Mouse (Mus musculus) CH12.LX (cell line): ENCODE results near the gene Ints4. TPM values are rescaled to one million over a fixed set of nuclear protein-coding genes. Genes with fewer than 3 reads are reported as not detected.

Experiments
- DNase-seq: peaks from one replicate; pipeline ENCODE4 v3.0.0-alpha.2; 2013; ENCODE audit errors: extremely low read depth
- H3K27ac ChIP-seq: 2 replicates; pipeline ENCODE4 v1.5.1; 2012; ENCODE audit warnings: low read depth, mild to moderate bottlenecking, control low read depth, moderate library complexity; ENCODE audit not compliant: insufficient read depth
- H3K27me3 ChIP-seq: replicated peaks from 2 replicates; pipeline ENCODE3; 2012; ENCODE audit warnings: inconsistent platforms
- H3K36me3 ChIP-seq, 2 experiments: replicated peaks in 1 of 2; 2 replicates each; pipeline versions ENCODE3 to v1.6.1; 2012; ENCODE audit warnings: inconsistent platforms in 1 of 2, low read length in 1 of 2, mild to moderate bottlenecking in 1 of 2, mixed read lengths in 1 of 2, moderate library complexity in 1 of 2; ENCODE audit not compliant: control insufficient read depth in 1 of 2, insufficient read depth in 1 of 2
- H3K4me1 ChIP-seq, 2 experiments: 2 replicates each; pipeline ENCODE4 v1.6.1; 2012; ENCODE audit warnings: inconsistent platforms in 1 of 2, moderate library complexity in 1 of 2; ENCODE audit not compliant: insufficient read depth in 2 of 2, control insufficient read depth in 1 of 2
- H3K4me2 ChIP-seq: 2 replicates; pipeline ENCODE4 v1.6.1; 2012; ENCODE audit warnings: low read depth, mild to moderate bottlenecking, control low read depth; ENCODE audit not compliant: poor library complexity, insufficient read depth, severe bottlenecking
- H3K4me3 ChIP-seq, 3 experiments: fragments of 150-350 bp in 1 of 3; sonication (generic) in 1 of 3; replicated peaks in 1 of 3; 2 replicates each; pipeline versions ENCODE3 to v1.5.1; 2011 to 2012; ENCODE audit warnings: low read depth in 2 of 3, low read length in 2 of 3, mild to moderate bottlenecking in 2 of 3, moderate library complexity in 2 of 3, control low read depth in 1 of 3, improper control_type of control experiment in 1 of 3, inconsistent platforms in 1 of 3, mixed read lengths in 1 of 3; ENCODE audit not compliant: poor library complexity in 1 of 3
- H3K79me2 ChIP-seq: replicated peaks from 2 replicates; pipeline ENCODE4 v1.6.1; 2012; ENCODE audit warnings: mild to moderate bottlenecking, moderate library complexity; ENCODE audit not compliant: control insufficient read depth, poor library complexity, insufficient read depth, severe bottlenecking; ENCODE audit errors: extremely low read depth
- H3K9ac ChIP-seq: 2 replicates; pipeline ENCODE4 v1.6.1; 2012; ENCODE audit warnings: low read depth, mild to moderate bottlenecking, control low read depth, moderate library complexity; ENCODE audit not compliant: insufficient read depth
- H3K9me3 ChIP-seq: replicated peaks from 2 replicates; pipeline ENCODE3; 2012; ENCODE audit warnings: low read length, inconsistent platforms, mixed read lengths
- BHLHE40 ChIP-seq: IDR thresholded peaks from 2 replicates; pipeline ENCODE4 v1.6.1; 2011; ENCODE audit warnings: mild to moderate bottlenecking, low read depth, low read length, improper control_type of control experiment
- CHD1 ChIP-seq: IDR thresholded peaks from 2 replicates; pipeline ENCODE4 v1.6.1; 2012; ENCODE audit warnings: low read depth, low read length, improper control_type of control experiment, inconsistent platforms
- CHD2 ChIP-seq: IDR thresholded peaks from 2 replicates; pipeline ENCODE4 v1.6.1; 2011; ENCODE audit warnings: low read length, improper control_type of control experiment
- CTCF ChIP-seq, 2 experiments: IDR thresholded peaks in 1 of 2; conservative IDR thresholded peaks in 1 of 2; 2 replicates each; pipeline ENCODE4 v1.5.1; 2011 to 2012; ENCODE audit warnings: low read depth in 2 of 2, low read length in 2 of 2, improper control_type of control experiment in 1 of 2, inconsistent platforms in 1 of 2, mild to moderate bottlenecking in 1 of 2, moderate library complexity in 1 of 2
- E2F4 ChIP-seq: IDR thresholded peaks from 2 replicates; pipeline ENCODE4 v1.6.1; 2011; ENCODE audit warnings: low read depth, low read length, improper control_type of control experiment; ENCODE audit not compliant: insufficient replicate concordance
- ELF1 ChIP-seq: IDR thresholded peaks from 2 replicates; pipeline ENCODE4 v1.6.1; 2014; ENCODE audit warnings: low read depth, mild to moderate bottlenecking, inconsistent platforms, low read length, improper control_type of control experiment
- EP300 ChIP-seq: IDR thresholded peaks from 2 replicates; pipeline ENCODE4 v1.6.1; 2011; ENCODE audit warnings: low read length, improper control_type of control experiment
- ETS1 ChIP-seq: conservative IDR thresholded peaks from 2 replicates; pipeline ENCODE4 v1.6.1; 2012; ENCODE audit warnings: low read depth, mild to moderate bottlenecking, inconsistent platforms, low read length, improper control_type of control experiment, moderate library complexity
- GABPA ChIP-seq: IDR thresholded peaks from 2 replicates; pipeline ENCODE4 v1.6.1; 2012; ENCODE audit warnings: low read depth, low read length, improper control_type of control experiment, inconsistent platforms; ENCODE audit not compliant: insufficient replicate concordance
- HCFC1 ChIP-seq: IDR thresholded peaks from 2 replicates; pipeline ENCODE4 v1.6.1; 2012; ENCODE audit warnings: low read depth, mild to moderate bottlenecking, inconsistent platforms, low read length, improper control_type of control experiment
- IRF4 ChIP-seq: IDR thresholded peaks from 2 replicates; pipeline ENCODE4 v1.6.1; 2014; ENCODE audit warnings: low read depth, mild to moderate bottlenecking, inconsistent platforms, low read length, improper control_type of control experiment
- JUN ChIP-seq: IDR thresholded peaks from 2 replicates; pipeline ENCODE4 v1.6.1; 2011; ENCODE audit warnings: low read depth, mild to moderate bottlenecking, low read length, improper control_type of control experiment, moderate library complexity; ENCODE audit not compliant: insufficient read depth
- MAFK ChIP-seq: IDR thresholded peaks from 2 replicates; pipeline ENCODE4 v1.6.1; 2011; ENCODE audit warnings: low read length, improper control_type of control experiment; ENCODE audit not compliant: insufficient replicate concordance
- MAX ChIP-seq: IDR thresholded peaks from 2 replicates; pipeline ENCODE4 v1.6.1; 2011; ENCODE audit warnings: low read length, improper control_type of control experiment
- MAZ ChIP-seq: IDR thresholded peaks from 2 replicates; pipeline ENCODE4 v1.6.1; 2012; ENCODE audit warnings: low read depth, mild to moderate bottlenecking, inconsistent platforms, low read length, improper control_type of control experiment, moderate library complexity
- MEF2A ChIP-seq: IDR thresholded peaks from 2 replicates; pipeline ENCODE4 v1.6.1; 2014; ENCODE audit warnings: low read depth, mild to moderate bottlenecking, inconsistent platforms, low read length, improper control_type of control experiment, borderline replicate concordance
- MXI1 ChIP-seq: IDR thresholded peaks from 2 replicates; pipeline ENCODE4 v1.6.1; 2011; ENCODE audit warnings: mild to moderate bottlenecking, low read depth, low read length, improper control_type of control experiment
- MYC ChIP-seq: IDR thresholded peaks from 2 replicates; pipeline ENCODE4 v1.6.1; 2011; ENCODE audit warnings: low read depth, mild to moderate bottlenecking, improper control_type of control experiment, low read length
- NELFE ChIP-seq: IDR thresholded peaks from 2 replicates; pipeline ENCODE4 v1.6.1; 2011; ENCODE audit warnings: low read depth, low read length, improper control_type of control experiment
- NRF1 ChIP-seq: IDR thresholded peaks from 2 replicates; pipeline ENCODE4 v1.6.1; 2014; ENCODE audit warnings: low read depth, mild to moderate bottlenecking, inconsistent platforms, low read length, improper control_type of control experiment, moderate library complexity
- PAX5 ChIP-seq: IDR thresholded peaks from 2 replicates; pipeline ENCODE4 v1.6.1; 2012; ENCODE audit warnings: low read length, inconsistent platforms, mixed read lengths
- POLR2A ChIP-seq: IDR thresholded peaks from 2 replicates; pipeline ENCODE4 v1.6.1; 2011; ENCODE audit warnings: low read depth, mild to moderate bottlenecking, improper control_type of control experiment, low read length
- POLR2AphosphoS2 ChIP-seq: IDR thresholded peaks from 2 replicates; pipeline ENCODE4 v1.6.1; 2011; ENCODE audit warnings: low read depth, low read length, improper control_type of control experiment
- RAD21 ChIP-seq: IDR thresholded peaks from 2 replicates; pipeline ENCODE4 v1.6.1; 2011; ENCODE audit warnings: low read depth, mild to moderate bottlenecking, low read length, improper control_type of control experiment, moderate library complexity
- SIN3A ChIP-seq: IDR thresholded peaks from 2 replicates; pipeline ENCODE4 v1.6.1; 2012; ENCODE audit warnings: low read length, improper control_type of control experiment, inconsistent platforms
- SMC3 ChIP-seq: IDR thresholded peaks from 2 replicates; pipeline ENCODE4 v1.6.1; 2011; ENCODE audit warnings: low read depth, low read length, improper control_type of control experiment
- TBP ChIP-seq: conservative IDR thresholded peaks from 2 replicates; pipeline ENCODE4 v1.6.1; 2011; ENCODE audit warnings: low read depth, low read length, improper control_type of control experiment
- TCF12 ChIP-seq: IDR thresholded peaks from 2 replicates; pipeline ENCODE4 v1.6.1; 2014; ENCODE audit warnings: low read depth, mild to moderate bottlenecking, inconsistent platforms, low read length, improper control_type of control experiment
- UBTF ChIP-seq: IDR thresholded peaks from 2 replicates; pipeline ENCODE4 v1.6.1; 2012; ENCODE audit warnings: low read depth, mild to moderate bottlenecking, inconsistent platforms, low read length, improper control_type of control experiment, moderate library complexity
- ZC3H11A ChIP-seq: IDR thresholded peaks from 2 replicates; pipeline ENCODE4 v1.6.1; 2012; ENCODE audit warnings: low read depth, mild to moderate bottlenecking, inconsistent platforms, low read length, improper control_type of control experiment
- ZKSCAN1 ChIP-seq: IDR thresholded peaks from 2 replicates; pipeline ENCODE4 v1.6.1; 2012; ENCODE audit warnings: low read depth, inconsistent platforms, low read length, improper control_type of control experiment, borderline replicate concordance
- ZNF384 ChIP-seq: IDR thresholded peaks from 2 replicates; pipeline ENCODE4 v1.6.1; 2012; ENCODE audit warnings: low read depth, low read length, improper control_type of control experiment, inconsistent platforms
- dilution Hi-C: fragments of 300-500 bp; cut with MboI; formaldehyde crosslinking; loops from 2 replicates; pipeline ENCODE4 v1.14.3; 2020; ENCODE audit warnings: low sequenced_read_pairs; ENCODE audit not compliant: extremely low pct_unique_long_range_greater_than_20kb, extremely low pct_ligation_motif_present
- in situ Hi-C: fragments of 300-500 bp; cut with MboI; formaldehyde crosslinking; loops from 3 replicates; pipeline ENCODE4 v1.14.3; 2019; ENCODE audit warnings: low sequenced_read_pairs, low pct_ligation_motif_present, low pct_unique_long_range_greater_than_20kb, mixed read lengths
- polyA plus RNA-seq: library from polyadenylated mRNA; unstranded; fragments of >175 nt; gene quantifications from 2 replicates; pipeline ENCODE4 v1.2.1, GENCODE M21; 2012; ENCODE audit warnings: low read depth; ENCODE audit not compliant: insufficient read length
- total RNA-seq, 2 experiments: library from RNA; depleted of rRNA; stranded (reverse); fragments of 300-350 nt in 1 of 2; fragments of >200 nt in 1 of 2; gene quantifications; 2 replicates each; pipeline ENCODE4 v1.2.3; 2012 to 2014

The Ints4 gene
- total and polyA plus RNA-seq, 3 experiments = 46.6 to 77.2 (median 67.9) TPM

GRCm38 (mm10) chr7:97580843-97581214 lies 100.1 kb downstream of the Ints4 start:
- Histone ChIP-seq H3K27me3 (no peaks in the 10 kb centered on the region), H3K4me3 (peak overlapping the region; percentile 88 to 96 (median 89)), H3K36me3 (no peaks in the 10 kb centered on the region), H3K9me3 (no peaks in the 10 kb centered on the region), H3K4me1 (peaks cover 0 to 29% of the 10 kb centered on the region in 2 experiments; a peak in 3 of 4 replicates), H3K9ac (peak overlapping the region; percentile 93), H3K4me2 (peak overlapping the region; percentile 82; the same call in 1 of the 2 replicates), H3K27ac (peak overlapping the region; percentile 83; the same call in 1 of the 2 replicates), H3K79me2 (peaks cover 38% of the 10 kb centered on the region)
- peak; percentile 87 for DNase-seq
- dilution Hi-C loops = no loop called here
- TF ChIP-seq UBTF = no peak; the same call in 1 of the 2 replicates
- no peak for TF ChIP-seq EP300
- TF ChIP-seq MEF2A = peak; percentile 69
- TF ChIP-seq SMC3 = no peak
- no peak for TF ChIP-seq RAD21
- peak; percentile 66; the same call in 1 of the 2 replicates for TF ChIP-seq POLR2A
- peak; percentile 70 for TF ChIP-seq SIN3A
- TF ChIP-seq CHD2 = no peak; the same call in 1 of the 2 replicates
- TF ChIP-seq TCF12 = peak; percentile 36; the same call in 1 of the 2 replicates
- TF ChIP-seq ZKSCAN1 = no peak
- no peak for TF ChIP-seq CTCF (conservative IDR thresholded peaks at IDR 0.05 in 1 of 2, IDR thresholded peaks at IDR 0.05 in 1 of 2; ENCODE audit: low read depth in 2 of 2, low read length in 2 of 2)
- no peak for TF ChIP-seq GABPA
- TF ChIP-seq BHLHE40 = peak; percentile 16; the same call in 1 of the 2 replicates
- 0 out of 2 replicates have a peak, but pooled peaks have one; percentile 5 for TF ChIP-seq MAZ
- TF ChIP-seq MAFK = no peak
- TF ChIP-seq PAX5 = no peak
- TF ChIP-seq POLR2AphosphoS2 = no peak
- peak; percentile 68; the same call in 1 of the 2 replicates for TF ChIP-seq MAX
- peak; percentile 75; the same call in 1 of the 2 replicates for TF ChIP-seq TBP
- peak; percentile 53 for TF ChIP-seq HCFC1
- peak; percentile 61 for TF ChIP-seq NELFE
- TF ChIP-seq ZNF384 = no peak
- 0 out of 2 replicates have a peak, but pooled peaks have one; percentile 43 for TF ChIP-seq MYC
- TF ChIP-seq ETS1 = no peak
- no peak for TF ChIP-seq ZC3H11A
- no peak for TF ChIP-seq JUN
- TF ChIP-seq IRF4 = peak; percentile 39; the same call in 1 of the 2 replicates
- no peak for TF ChIP-seq E2F4
- 0 out of 2 replicates have a peak, but pooled peaks have one; percentile 35 for TF ChIP-seq CHD1
- TF ChIP-seq NRF1 = peak; percentile 94
- TF ChIP-seq MXI1 = peak; percentile 92
- TF ChIP-seq ELF1 = peak; percentile 71; the same call in 1 of the 2 replicates
- in situ Hi-C loops = no loop called here
